Mouse (Mus musculus) spleen, adult 2 months (tissue): Measurements from ENCODE around the gene Cacna2d1.

Source experiments
- CTCF ChIP-seq: fragments of 200-500 bp; IDR thresholded peaks from 2 replicates; pipeline ENCODE4 v1.5.1; 2011; ENCODE audit warnings: mild to moderate bottlenecking, inconsistent platforms; ENCODE audit not compliant: insufficient read depth, insufficient read length, insufficient replicate concordance; ENCODE audit errors: extremely low read depth
- POLR2A ChIP-seq: fragments of 200-500 bp; IDR thresholded peaks from 2 replicates; pipeline ENCODE4 v1.6.1; 2011; ENCODE audit warnings: low read depth, low read length, inconsistent platforms

DNA sequence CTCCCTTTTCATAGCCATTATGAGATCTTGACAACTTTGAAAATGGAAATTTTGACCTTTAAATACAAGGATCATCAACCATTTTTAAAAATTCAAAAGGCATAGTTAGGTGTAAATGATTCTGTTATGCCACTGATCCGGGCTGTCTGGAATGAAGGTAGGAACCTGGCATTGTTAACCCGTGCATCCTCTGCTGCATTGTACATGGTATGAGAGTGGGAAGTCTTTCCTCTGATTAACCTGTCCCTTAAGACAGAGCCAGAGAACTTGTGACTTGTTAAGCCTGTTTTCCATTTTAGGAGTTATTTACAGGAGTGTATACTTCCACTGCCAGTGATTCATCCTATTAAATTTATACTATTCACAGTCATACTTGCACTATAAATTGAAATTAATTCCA, 171.2 kb downstream of the Cacna2d1 start:
- no peak for TF ChIP-seq CTCF
- TF ChIP-seq POLR2A = no peak
